Comparison of ENCODE assay signal across 18 mouse cellular contexts in genomic region chr12:30628466-30628865, GRCm38 (mm10). TPM values are rescaled to one million over a fixed set of nuclear protein-coding genes. Genes with fewer than 3 reads are reported as not detected.
DNase-seq lines count a peak whose midpoint lies in the region; ATAC-seq and TF ChIP-seq lines count a peak whose summit lies in the region.
"Had no signal": no experiment of that assay in that cellular context is flagged by ENCODE, and none has a peak within 500 bp of the region (broad histone marks: within the 10 kb centered on the region; RNA-seq: fewer than 3 reads in every experiment).

No protein-coding gene starts in this region.

- H3K4me2 ChIP-seq in intestine, embryonic 15.5 days (replicated peaks): no peak overlapping the region
- H3K4me2 ChIP-seq in intestine, postnatal 0 days (replicated peaks; ENCODE audit: low read depth): no peak overlapping the region
- H3K4me2 ChIP-seq in forebrain, embryonic 11.5 days (ENCODE audit: low read depth, low read length, severe bottlenecking): no peak overlapping the region
- H3K4me2 ChIP-seq: embryonic facial prominence, embryonic 15.5 days; hindbrain, embryonic 12.5 days; liver, embryonic 11.5 days; neural tube, embryonic 13.5 days had no signal

- H3K36me3 ChIP-seq in intestine, embryonic 15.5 days: no peaks in the 10 kb centered on the region
- no peaks in the 10 kb centered on the region for H3K36me3 ChIP-seq in intestine, postnatal 0 days (ENCODE audit: control insufficient read depth, insufficient read depth)
- no peaks in the 10 kb centered on the region for H3K36me3 ChIP-seq in forebrain, embryonic 11.5 days (ENCODE audit: control insufficient read depth, insufficient read depth, low read length)
- H3K36me3 ChIP-seq: embryonic facial prominence, embryonic 15.5 days; hindbrain, embryonic 12.5 days; neural tube, embryonic 13.5 days had no signal

- no peak for TF ChIP-seq CTCF in intestine, postnatal 0 days (IDR thresholded peaks at IDR 0.05; ENCODE audit: low read depth)

- H3K4me1 ChIP-seq in intestine, embryonic 15.5 days (replicated peaks): no peaks in the 10 kb centered on the region
- H3K4me1 ChIP-seq in intestine, postnatal 0 days (replicated peaks; ENCODE audit: control insufficient read depth, insufficient read depth, low read length): no peaks in the 10 kb centered on the region
- H3K4me1 ChIP-seq in forebrain, embryonic 11.5 days (replicated peaks; ENCODE audit: control insufficient read depth, insufficient read depth, low read length): no peaks in the 10 kb centered on the region
- H3K4me1 ChIP-seq: embryonic facial prominence, embryonic 15.5 days; hindbrain, embryonic 12.5 days; neural tube, embryonic 13.5 days had no signal

- no peaks in the 10 kb centered on the region for H3K9me3 ChIP-seq in intestine, embryonic 15.5 days
- H3K9me3 ChIP-seq in intestine, postnatal 0 days (ENCODE audit: control insufficient read depth): no peaks in the 10 kb centered on the region
- H3K9me3 ChIP-seq in forebrain, embryonic 11.5 days (ENCODE audit: control insufficient read depth, low read length): no peaks in the 10 kb centered on the region
- H3K9me3 ChIP-seq: embryonic facial prominence, embryonic 15.5 days; hindbrain, embryonic 12.5 days; neural tube, embryonic 13.5 days had no signal

- no peak overlapping the region for H3K4me3 ChIP-seq in intestine, embryonic 15.5 days (replicated peaks)
- H3K4me3 ChIP-seq in intestine, postnatal 0 days (ENCODE audit: low read depth, low read length): no peak overlapping the region
- no peak overlapping the region for H3K4me3 ChIP-seq in forebrain, embryonic 11.5 days (ENCODE audit: low read depth, low read length)
- H3K4me3 ChIP-seq: embryonic facial prominence, embryonic 15.5 days; gastrocnemius, adult 2 months; hindbrain, embryonic 12.5 days; neural tube, embryonic 13.5 days had no signal

- WGBS in intestine, embryonic 15.5 days: 36% methylated on average over 5 of the region's 5 CpGs
- WGBS in intestine, postnatal 0 days: 48% methylated on average over 5 of the region's 5 CpGs
- 74% methylated on average over 5 of the region's 5 CpGs for WGBS in forebrain, embryonic 11.5 days

- DNase-seq in embryo, embryonic 11 days: peak; percentile 48
- peak; percentile 61 for DNase-seq in kidney, postnatal 14 days
- DNase-seq in mesoderm, embryonic 11.5 days (ENCODE audit: low read depth, low spot score): peak; percentile 25
- DNase-seq in urinary bladder, adult 18-20 months (ENCODE audit: low spot score in 2 of 2): no peak
- DNase-seq in forebrain, embryonic 11.5 days (ENCODE audit: low spot score): no peak
- DNase-seq in left cerebral cortex, adult 9 months (ENCODE audit: low spot score in 2 of 2): no peak
- DNase-seq: adrenal gland, postnatal 36 days; cerebellum, postnatal 10 days; gastrocnemius, adult 2 months; thymus, postnatal 14 days had no signal

- H3K27ac ChIP-seq in intestine, embryonic 15.5 days: no peak overlapping the region
- H3K27ac ChIP-seq in intestine, postnatal 0 days (ENCODE audit: low read depth, low read length): no peak overlapping the region
- no peak overlapping the region for H3K27ac ChIP-seq in forebrain, embryonic 11.5 days (ENCODE audit: low read depth, low read length)
- H3K27ac ChIP-seq: embryonic facial prominence, embryonic 15.5 days; gastrocnemius, adult 2 months; hindbrain, embryonic 12.5 days; neural tube, embryonic 13.5 days had no signal

- H3K9ac ChIP-seq in intestine, embryonic 15.5 days: no peak overlapping the region
- H3K9ac ChIP-seq in intestine, postnatal 0 days (ENCODE audit: low read depth, low read length): no peak overlapping the region
- no peak overlapping the region for H3K9ac ChIP-seq in forebrain, embryonic 11.5 days (ENCODE audit: low read length)
- H3K9ac ChIP-seq: embryonic facial prominence, embryonic 15.5 days; hindbrain, embryonic 12.5 days; neural tube, embryonic 13.5 days had no signal

- H3K27me3 ChIP-seq in intestine, embryonic 15.5 days (replicated peaks): no peaks in the 10 kb centered on the region
- no peaks in the 10 kb centered on the region for H3K27me3 ChIP-seq in intestine, postnatal 0 days (replicated peaks; ENCODE audit: control insufficient read depth, insufficient read depth, low read length)
- no peaks in the 10 kb centered on the region for H3K27me3 ChIP-seq in forebrain, embryonic 11.5 days (ENCODE audit: control insufficient read depth, insufficient read depth, low read length)
- H3K27me3 ChIP-seq: embryonic facial prominence, embryonic 15.5 days; hindbrain, embryonic 12.5 days; neural tube, embryonic 13.5 days had no signal

- ATAC-seq in intestine, embryonic 15.5 days: peak; percentile 66
- no peak for ATAC-seq in intestine, postnatal 0 days
- no peak for ATAC-seq in forebrain, embryonic 11.5 days (replicated peaks; ENCODE audit: low FRiP score)
- ATAC-seq: activated CD4-positive, CD25-positive, alpha-beta regulatory T cell, adult 4 months; forebrain, embryonic 14.5 days had no signal

RNA-seq across cellular contexts. Expression of gene Tmem18, which starts 44.2 kb away (rescaled TPM):
- polyA plus RNA-seq in intestine, embryonic 15.5 days (2015; fragmentation: Nextera tagmentation; extraction: Ambion mirVana): 20.1 and 21.6 TPM in 2 replicates
- polyA plus RNA-seq in intestine, postnatal 0 days (2015; fragmentation: Nextera tagmentation; extraction: Ambion mirVana): 13.3 and 13.9 TPM in 2 replicates
- 29.0 and 32.2 TPM in 2 replicates for polyA plus RNA-seq in forebrain, embryonic 11.5 days (2014; fragmentation: Nextera tagmentation; extraction: Ambion mirVana)

Comparison
In these comparisons a context has a peak if more than half of its experiments do, and no peak if none do; other contexts are left out.
1. DNase-seq: peak in embryo, embryonic 11 days (single experiment), kidney, postnatal 14 days (single experiment) and mesoderm, embryonic 11.5 days (single experiment); none in urinary bladder, adult 18-20 months (0 of 2), forebrain, embryonic 11.5 days (single experiment) and left cerebral cortex, adult 9 months (0 of 2).